Mouse (Mus musculus): ENCODE measurements around the gene Plod3.
"Not testable (repeated sequence)": the region's sequence is repeated elsewhere in the genome, so short reads cannot be mapped to it uniquely, and the experiment has no call there.

The Plod3 gene

DNA sequence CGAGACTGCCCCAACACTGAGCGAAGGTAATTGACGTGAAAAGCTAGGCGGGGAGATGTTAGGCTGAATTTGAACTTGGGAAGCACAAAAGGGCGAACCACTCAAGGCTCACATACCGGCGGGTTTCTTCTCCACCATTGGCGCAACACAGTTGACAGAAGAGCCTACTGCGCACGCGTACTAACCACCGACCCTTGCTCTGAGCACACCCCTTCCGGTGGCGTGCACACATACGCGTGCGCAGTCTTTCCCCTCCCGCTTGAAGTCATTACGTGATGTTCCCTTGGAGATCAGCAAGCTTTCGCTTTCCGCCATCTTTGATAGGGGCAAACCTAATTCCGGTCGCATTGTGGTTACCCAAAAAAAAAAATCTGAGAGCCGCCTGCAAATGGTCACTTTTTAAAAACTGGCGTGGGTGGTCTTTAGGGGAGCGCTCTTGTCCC, at the start of gene Plod3:
Plod3 (plus strand) TSS at position 325 of the 443 bp plus-strand sequence.
- DNase-seq (ENCODE audit: low spot score in 2 of 2): peak; percentile 99

DNA sequence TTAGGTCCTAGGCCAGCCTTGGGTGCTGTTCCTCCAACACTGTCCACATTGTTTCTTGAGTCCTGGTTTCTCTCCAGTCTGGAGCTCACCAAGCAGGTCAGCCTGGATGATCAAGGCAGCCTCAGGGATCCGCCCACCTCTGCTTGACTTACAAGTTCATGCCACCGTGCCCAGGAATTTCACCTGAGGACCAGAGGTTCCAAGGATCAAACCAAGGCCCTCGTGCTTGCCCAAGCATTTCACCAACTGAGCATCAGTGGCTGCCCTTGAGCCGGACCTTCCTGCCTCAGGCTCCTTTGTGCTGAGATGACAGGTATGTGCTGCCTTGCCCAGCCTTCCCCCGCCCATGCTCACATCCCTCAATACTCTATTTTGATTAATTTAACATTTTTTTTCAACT, 49.2 kb upstream of the Plod3 start:
- DNase-seq (ENCODE audit: low spot score in 2 of 2): no peak

DNA sequence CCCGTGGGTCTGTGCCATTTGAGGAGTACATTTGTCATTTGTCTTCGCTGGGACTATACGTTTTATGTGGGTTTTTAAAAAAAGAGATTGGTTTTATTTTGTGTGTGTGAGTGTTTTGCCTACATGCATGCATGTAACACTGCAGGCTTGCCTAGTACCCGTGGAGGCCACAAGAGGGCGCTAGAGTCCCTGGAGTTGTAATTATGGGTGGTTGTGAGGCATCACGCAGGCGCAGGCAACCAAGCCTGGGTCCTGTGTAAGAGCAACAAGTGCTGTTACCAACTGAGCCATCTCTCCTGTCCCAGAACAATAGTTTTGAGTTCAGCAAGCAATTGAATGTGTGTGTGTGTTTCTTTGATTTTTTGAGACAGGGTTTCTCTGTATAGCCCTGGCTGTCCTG, 47.5 kb upstream of the Plod3 start:
- DNase-seq (ENCODE audit: low spot score in 2 of 2): no peak

DNA sequence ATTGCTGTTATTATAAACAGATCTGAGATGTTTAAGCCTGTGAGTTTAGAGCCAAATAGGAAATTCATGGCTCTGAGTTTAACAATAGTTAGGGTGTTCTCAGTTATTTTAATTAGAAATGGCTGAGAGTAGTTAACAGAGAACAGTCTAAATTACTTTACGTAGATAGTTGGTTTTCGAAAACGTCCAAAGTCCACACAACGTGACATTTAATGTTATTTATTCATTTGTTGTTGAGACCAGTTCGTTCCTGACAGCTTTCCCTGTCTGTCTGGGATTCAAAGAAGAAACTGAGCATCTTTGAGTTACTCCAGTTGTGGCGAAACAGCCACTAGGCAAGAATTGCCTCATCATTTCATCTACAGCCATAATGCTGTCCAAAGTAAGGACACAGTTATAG, 46.8 kb upstream of the Plod3 start:
- not testable (repeated sequence) for DNase-seq (ENCODE audit: low spot score in 2 of 2)

DNA sequence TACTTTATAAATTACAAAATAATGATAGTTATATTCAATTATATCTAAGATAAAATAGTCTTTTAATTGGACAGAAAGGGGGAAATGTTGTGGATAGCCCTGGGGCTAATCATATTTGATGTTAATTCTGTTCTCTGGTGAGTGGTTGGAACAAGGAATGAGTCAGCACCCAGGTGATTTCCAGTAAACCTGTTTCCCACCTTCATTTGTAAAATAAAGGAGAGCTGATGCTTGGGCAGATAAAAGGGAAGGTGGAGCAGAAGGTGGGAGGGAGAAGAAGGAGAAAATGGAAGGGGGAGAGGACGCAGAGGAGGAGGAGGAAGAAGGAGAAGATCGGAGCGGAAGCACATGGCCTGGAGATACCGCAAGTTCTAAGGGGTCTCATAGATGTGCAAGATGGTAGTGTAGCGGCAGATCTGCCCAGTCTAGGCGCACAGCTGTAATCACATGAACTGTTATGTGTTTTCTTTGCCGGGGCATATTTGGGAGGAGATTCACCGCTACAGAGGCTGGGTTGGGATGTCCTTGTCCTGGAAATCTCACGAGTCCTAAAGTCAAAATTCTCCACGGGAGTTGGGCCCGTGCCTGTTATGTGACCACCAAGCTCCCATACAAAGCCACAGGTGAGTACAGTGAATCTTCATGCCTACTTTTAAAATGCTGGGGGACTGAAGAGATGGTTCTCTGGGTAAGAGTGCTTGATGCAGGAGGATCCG, 45.8 kb upstream of the Plod3 start:
- DNase-seq (ENCODE audit: low spot score in 2 of 2): no peak

DNA sequence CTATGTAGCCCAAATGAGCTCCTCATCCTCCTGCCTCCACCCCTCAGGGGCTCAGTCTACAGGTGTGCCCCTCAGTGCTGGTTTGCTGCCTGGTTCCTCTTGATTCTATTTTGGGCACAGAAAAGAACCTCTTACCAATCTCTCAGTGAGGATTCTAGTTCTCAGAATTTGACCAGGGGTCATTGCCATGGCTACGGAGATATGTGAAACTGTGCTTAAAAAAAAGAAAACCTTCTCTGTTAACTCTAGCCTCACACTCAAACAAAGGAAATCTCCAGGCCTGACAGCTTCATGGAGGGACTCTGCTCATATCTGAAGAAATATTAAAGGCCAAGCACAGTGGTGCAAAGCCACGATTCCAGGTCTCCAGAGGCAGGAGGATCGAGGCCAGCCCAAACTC, 44.0 kb upstream of the Plod3 start:
- DNase-seq (ENCODE audit: low spot score in 2 of 2): no peak

DNA sequence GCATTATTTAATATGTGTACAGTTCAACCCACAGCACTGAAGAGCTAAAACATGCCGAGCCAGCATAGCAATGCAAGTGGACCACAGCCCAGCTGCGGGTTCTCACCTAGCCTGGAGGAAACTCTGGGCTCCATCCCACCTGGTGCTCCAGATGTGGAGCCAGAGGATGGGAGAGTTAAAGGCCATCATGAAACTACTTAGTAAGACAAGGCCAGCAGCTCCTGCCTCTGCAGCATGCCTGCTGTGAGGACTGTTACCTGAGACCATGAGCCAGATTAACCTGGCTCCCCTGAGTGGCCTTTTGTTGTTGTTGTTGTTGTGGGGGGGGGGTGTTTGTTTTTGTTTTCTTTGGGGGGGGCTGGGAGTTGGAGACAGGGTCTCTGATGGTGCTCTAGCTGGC, 43.4 kb upstream of the Plod3 start:
- no peak for DNase-seq (ENCODE audit: low spot score in 2 of 2)

DNA sequence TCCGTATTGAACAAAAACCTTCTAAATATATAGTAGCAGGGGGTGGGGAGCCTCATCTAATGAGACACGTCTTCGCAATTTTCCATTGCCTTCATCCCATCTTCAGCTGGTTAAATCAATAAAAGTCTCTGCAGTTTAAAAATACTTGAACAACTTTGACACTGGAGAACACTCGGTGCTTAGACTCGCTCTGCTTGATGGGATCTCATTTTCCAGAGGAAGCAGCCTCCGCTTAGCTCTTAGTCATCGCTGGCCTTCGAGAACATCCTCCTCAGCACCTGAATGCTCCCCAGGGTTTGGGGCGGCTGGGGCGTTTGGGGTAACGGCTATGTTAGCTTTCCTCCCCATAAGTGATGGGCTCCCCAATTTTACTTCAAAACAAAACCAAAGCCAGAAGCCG, 41.7 kb upstream of the Plod3 start:
- no peak for DNase-seq (ENCODE audit: low spot score in 2 of 2)

DNA sequence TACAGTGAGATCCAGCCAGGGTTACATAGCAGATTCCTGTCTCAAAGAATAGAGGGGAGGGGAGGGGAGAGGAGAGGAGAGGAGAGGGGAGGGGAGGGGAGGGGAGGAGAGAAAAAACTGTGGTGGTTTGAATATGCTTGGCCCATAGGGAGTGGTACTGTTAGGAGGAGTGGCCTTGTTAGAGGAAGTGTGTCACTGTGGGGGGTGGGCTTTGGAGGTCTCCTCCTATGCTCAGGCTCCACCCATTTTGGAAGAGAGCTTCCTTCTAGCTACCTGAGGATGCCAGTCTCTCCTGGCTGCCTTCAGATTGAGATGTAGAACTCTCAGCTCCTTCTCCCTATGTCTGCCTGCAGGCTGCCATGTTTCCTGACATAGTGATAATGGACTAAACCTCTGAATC, 38.9 kb upstream of the Plod3 start:
- no peak for DNase-seq (ENCODE audit: low spot score in 2 of 2)

DNA sequence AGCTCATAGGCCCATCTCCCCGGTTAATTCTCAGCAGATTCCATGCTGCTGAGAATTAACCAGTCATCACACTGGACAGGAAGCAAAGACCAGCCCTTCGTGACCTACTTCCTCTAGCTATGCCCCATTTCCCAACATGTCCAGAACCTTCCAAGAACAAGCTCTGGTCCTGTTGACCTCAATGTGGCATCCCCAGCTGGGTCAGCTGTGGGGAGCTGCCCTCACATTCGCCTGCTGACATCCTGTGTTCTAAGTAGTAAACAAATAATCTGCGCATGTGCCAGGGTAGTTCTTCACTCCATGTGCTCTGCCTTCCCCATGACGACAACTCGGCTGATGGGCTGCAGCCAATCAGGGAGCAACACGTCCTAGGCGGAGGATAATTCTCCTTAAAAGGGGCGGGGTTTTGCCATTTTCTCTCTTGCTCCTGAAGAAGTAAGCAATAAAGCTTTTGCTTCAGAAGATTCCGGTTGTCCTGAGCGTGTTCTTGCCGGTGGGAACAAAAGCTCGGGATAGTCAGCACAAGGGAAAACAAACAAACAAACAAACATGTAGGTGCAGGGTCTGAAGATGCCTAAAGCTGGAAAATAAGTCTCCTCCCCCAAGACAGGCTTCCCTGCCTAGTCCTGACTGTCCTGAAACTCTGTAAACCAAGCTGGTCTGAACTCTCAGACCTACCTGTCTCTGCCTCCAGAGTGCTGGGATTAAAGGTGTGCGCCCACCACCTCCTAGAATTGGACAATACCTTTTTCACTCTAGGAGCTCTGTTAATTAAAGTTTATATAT, 37.1 kb upstream of the Plod3 start:
- not testable (repeated sequence) for DNase-seq (ENCODE audit: low spot score in 2 of 2)

DNA sequence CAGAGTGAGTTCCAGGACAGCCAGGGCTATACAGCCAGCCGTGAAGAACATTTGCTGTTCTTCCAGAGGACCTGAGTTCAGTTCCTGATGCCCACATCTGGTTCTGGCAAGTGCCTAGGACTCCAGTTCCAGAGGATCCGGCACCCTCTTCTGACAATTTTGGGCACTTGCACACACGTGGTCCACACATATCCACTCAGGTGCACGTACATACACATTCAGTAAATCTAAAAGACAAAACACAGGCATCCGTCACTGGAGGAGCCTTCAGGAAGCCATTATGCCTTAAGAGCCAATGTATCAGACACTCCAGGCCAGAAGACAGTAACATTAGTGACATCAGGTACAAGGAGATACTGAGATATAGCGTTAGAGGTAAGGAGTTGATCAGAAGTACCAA, 36.3 kb upstream of the Plod3 start:
- no peak for DNase-seq (ENCODE audit: low spot score in 2 of 2)

DNA sequence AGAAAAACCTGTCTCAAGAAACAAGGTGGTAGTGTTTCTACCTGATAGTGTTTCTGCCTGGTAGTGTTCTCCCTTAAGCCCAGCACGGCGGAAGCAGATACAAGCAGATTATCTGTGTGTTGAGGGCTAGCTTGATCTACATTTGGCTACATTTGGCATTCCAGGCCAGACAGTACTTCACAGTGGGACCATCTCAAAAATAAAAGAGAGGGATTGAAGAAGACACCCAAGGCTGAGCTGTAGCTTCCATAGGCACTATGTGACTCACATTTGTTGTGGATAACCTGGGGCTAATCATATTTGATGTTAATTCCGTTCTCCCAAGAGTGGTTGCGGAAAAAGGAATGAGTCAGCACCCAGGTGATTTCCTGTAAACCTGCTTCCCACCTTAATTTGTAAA, 34.7 kb upstream of the Plod3 start:
- no peak for DNase-seq (ENCODE audit: low spot score in 2 of 2)

DNA sequence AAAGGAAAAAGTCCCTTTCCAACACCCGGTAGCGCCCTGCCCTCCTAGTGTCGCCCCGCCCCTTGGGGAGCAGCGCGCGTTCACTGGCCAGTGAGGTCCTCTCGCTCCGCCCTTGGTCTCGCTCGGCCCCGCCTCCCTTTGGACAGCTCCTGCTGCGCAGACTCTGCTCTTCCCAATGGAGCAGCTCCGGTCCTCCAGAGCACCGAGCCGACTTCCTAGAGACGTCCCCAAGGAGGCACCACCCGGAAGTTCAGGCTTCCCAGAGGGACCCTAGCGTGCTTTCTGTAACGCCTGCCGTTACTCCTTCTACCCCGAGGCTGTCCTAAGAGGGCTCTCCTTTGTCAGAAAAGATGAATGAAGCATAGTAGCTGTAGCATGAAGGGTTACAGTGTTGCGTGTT, 33.8 kb upstream of the Plod3 start, which contains the start of gene Fis1:
Fis1 (plus strand) TSS at position 261 of the 400 bp plus-strand sequence.
- DNase-seq (ENCODE audit: low spot score in 2 of 2): peak; percentile 97

DNA sequence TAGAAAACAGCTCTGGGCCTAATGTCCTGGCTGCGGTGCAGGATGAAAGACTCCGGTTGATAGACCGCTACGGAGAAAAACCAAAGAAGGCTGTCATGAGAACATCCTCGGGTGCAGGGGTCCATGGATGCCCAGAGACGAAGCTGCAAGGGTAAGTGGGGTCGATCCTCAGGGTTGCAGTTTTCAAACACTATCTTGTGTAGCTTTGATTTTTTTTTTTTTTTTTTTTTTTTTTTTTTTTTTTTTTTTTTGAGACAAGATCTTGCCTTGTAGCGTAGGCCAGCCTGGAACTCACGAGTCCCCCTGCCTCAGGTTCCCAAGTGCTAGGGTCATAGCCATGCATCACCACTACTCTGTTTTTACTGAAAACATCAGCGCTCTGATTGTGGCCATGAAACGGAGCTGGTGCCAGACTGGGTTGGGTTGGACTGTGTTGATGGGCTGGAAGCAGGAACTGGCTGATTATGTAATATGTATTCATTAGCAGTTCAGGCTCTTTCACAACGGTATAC, 33.3 kb upstream of the Plod3 start:
- no peak for DNase-seq (ENCODE audit: low spot score in 2 of 2)

DNA sequence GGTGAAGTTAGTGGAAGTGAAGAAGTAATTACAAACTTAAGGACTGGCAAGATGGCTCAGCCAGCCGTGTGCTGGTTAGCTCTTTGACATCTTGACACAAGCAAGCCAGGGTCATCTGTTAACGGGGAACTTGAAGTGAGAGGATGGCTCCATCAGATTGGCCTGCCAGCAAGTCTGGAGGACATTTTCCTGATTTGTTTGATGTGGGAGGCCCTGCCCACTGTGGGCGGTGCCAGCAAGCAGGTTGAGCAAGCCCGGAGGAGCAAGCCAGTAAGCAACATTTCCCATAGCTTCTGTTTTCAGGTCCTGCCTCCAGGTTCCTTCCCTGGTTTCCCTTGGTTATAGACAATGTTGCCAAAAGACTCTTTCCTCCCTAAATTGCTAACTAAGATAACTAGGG, 31.2 kb upstream of the Plod3 start:
- no peak for DNase-seq (ENCODE audit: low spot score in 2 of 2)

DNA sequence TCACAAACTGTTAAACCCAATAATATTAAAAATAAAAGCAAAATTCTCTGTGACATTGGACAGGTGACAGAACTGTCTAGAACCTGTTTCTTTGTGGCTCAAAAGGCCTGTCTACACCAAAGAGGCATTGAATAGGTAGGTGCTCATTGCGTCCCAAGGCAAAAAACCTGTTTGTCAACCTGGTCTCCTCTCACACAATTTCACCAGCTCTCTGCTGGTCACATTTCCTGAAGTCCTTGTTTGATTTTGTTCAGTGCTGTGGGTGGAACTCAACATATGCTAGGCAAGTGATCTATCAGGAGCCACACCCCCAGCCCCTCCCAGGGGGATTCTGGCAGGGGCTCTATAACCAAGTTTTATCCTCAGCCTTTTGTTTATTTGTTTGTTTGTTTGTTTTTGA, 29.6 kb upstream of the Plod3 start:
- no peak for DNase-seq (ENCODE audit: low spot score in 2 of 2)

DNA sequence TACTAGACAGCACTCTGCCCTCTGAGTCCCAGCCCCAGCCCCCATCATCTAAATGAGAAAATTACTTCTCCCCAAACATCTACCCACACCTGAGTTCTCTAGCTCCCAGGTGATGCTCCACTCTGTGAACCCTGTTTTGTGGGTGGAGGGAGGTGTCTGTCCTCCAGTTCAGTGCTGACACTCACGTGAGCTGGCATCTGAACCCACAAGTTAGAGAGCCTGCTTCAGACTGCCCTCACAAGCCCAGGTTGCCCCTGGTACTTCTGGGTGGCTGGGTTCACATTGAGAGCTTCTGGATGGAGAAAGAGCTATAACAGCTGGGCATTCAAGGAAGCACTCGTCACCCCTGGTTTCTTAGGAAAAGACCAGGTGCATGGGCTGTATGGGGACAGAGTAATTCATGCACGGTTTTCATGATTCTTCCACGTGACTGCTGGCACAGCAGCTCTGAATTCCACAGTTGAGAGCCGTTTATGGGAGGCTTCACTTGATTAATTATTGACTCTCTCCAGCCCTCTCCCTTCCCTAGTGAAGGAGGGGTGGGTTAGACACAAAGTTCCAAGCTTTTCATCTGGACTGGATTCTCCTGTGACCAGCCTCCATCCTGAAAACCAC, 27.7 kb upstream of the Plod3 start:
- DNase-seq (ENCODE audit: low spot score in 2 of 2): no peak

DNA sequence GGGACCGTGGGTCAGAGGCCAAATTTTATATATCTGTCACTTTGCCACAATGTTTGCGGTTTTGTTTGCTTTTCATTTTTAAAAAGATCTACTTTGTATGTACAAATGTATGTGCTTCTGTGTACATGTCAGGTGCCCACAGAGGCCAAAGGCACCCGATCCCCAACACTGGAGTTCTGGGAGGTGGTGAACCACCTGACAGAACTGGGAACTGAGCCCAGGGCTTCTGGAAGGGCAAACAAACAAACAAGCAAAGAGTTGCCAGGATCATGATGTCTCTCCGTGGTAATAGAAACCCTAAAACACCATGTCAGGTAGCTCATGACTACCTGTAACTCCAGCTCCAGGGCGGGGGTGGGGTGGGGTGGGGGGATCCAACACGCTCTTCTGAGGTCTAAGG, 26.8 kb upstream of the Plod3 start:
- DNase-seq (ENCODE audit: low spot score in 2 of 2): no peak

DNA sequence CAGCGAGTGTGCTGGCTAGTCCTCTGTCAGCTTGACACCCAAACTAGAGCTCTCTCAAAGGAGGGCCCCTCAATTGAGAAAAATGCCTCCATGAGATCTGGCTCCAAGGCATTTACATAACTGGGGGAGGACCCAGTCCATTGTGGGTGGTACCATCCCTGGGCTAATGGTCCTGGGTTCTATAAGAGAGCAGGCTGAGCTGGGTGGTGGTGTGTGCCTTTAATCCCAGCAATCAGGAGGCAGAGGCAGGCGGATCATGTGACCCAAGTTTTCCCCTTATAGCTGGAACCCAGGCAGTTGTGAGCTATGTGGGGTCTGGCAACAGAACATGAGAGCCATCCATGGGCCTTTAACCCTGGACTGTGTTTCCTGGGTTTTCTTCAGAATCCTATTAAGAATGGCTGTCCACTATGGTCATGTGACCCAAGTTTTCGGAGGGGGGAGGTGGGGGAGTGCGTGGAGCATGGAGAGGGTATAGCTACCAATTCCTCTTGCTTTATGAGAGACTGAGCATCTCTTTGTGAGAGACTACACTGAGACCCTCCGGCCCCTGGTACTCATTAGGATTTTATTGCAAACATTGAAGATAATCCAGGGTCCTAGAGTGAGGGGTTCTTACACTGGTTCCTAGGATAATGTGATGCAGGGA, 25.4 kb upstream of the Plod3 start:
- DNase-seq (ENCODE audit: low spot score in 2 of 2): no peak

DNA sequence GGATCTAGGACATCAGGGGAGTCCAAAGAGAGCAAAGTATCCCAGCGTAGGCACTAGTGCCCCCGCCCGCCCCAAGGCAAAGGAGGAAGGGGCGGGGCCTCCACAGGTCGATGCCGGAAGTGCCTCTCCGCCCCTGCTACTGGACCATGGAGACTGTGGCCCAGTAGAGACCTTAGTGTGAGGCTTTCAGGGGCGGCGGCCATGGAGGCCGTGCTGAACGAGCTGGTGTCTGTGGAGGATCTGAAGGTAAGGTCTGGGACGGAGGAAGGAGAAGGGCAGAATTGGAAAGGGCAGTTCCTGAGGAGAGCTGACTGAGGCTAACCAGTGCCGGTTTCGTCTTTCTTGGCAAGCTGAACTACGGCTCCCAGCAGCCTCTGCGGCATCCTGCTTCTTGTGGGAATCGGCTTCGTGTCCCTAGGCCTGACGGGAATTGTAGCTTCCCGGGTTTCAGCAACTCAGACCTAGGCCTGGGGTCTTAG, 24.8 kb upstream of the Plod3 start:
- peak; percentile 93 to 94 for DNase-seq (ENCODE audit: low spot score in 2 of 2)

DNA sequence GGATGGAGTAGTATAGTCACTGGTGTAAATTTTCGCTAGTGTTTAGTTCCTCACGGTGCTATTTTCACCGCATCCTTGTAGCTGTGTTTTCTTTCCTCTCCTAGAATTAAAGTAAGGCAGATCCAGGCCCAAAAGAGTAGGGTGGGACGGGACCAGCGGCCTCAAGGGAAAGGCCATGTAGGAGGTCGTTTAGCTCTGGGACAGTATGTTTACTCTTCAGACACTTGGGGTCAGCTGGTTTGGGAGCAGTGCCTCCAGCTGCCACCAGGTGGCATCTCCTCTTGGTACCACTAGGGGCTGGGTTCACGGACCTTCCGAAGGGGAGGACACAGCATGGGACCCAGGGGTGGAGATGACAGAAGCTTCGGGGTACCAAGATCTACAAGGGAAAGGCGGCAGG, 24.3 kb upstream of the Plod3 start:
- peak; percentile 80 to 84 for DNase-seq (ENCODE audit: low spot score in 2 of 2)

DNA sequence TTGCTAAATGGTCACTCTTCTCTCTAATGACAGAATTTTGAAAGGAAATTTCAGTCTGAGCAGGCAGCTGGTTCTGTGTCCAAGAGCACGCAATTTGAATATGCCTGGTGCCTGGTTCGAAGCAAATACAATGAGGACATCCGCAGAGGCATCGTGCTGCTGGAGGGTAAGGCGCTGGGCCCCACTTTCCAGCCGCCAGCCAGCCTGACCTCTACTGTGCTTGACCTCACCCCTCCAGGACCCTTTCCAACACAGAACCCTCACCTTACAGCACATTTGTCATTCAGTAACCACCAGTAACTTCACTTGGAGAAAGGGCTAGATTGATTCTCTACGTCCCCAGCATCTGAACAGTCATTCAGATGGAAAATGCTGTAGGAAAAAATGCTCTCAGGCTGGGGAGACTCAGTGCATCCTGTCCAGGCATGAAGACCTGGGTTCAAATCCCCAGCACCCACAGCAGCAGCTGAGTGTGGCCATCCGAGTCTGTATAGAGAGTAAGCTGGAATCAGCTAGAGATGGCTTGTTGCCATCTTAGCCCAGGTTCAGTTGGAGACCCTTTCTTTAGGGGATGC, 23.8 kb upstream of the Plod3 start:
- no peak for DNase-seq (ENCODE audit: low spot score in 2 of 2)
